Mouse (Mus musculus): ENCODE data around the gene Eif4g3. TPM values are rescaled to one million over a fixed set of nuclear protein-coding genes. Genes with fewer than 3 reads are reported as not detected.

Gene Eif4g3
- total RNA-seq, 2 experiments from 2014 or later: 161 to 164 TPM

DNA sequence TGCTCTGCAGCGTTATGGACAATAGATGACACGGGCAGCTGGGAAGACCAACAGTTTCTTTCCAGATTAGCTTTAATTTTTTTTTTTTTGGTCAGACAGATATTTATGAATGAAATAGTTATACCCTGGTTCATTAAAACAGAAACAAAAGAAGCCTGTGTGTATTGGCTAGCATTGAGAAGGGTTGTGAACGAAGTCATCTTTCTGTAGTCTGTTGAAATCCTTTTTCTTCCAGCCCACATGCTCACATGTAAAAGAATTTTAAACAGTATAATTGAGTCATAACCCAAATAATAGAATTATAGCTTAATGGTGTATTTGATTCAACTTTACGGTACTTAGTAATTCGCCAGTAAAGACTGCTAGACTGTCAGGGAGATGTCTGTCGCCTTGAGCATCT is 28.8 kb downstream of the Eif4g3 start:
- no peak for DNase-seq (ENCODE audit: low spot score in 2 of 2)

DNA sequence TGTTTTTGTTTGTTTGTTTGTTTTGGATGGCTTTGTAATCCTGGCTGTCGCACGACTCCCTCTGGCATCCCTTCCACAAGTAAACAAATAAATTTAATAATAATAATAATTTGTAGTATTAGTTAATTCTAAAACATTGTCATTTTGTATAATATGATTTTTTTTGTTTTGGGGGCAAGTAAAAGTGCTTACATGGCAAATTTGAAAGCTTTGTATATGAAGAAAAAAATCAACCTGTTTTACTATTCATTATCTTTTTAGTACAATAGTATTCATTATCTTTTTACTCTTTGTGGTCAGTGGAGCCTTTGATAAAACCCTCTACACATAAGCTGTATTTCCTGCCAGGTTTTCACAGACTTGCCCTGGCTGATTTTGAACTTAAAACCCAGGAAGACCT is 29.9 kb downstream of the Eif4g3 start:
- no peak for DNase-seq (ENCODE audit: low spot score in 2 of 2)

DNA sequence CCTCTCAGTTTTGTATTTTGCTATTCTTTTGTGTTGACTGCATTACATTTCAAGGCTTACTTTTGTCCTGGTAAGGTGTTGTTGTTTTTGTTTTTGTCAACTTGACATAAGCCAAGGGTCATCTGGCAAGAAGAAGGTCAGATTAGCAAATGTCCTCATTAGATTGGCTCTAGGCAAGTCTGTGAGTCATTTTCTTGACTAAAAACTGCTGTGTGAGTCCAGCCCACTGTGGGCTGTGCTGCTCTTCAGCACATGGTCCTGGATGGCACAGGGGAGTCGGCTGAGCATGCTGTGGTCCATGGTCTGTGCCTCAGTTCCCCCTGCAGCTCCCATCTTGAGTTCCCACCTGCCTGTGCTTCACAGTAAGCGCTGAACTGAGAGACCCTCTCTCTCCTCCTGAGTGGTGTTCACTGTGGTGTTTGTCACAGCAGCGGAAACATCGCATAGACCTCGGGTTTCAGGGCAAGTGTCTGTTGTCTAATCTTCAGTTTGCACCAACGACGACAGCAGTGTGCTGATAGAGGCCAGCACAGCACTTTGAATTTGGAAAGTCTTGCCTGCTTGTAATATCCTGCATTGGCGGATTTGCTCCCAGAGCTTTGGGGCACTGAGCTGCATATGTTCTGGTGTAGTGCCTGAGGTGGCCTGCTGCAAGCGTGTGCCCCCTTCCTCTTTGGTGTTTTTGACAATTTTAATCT is 30.7 kb downstream of the Eif4g3 start:
- DNase-seq (ENCODE audit: low spot score in 2 of 2): no peak

DNA sequence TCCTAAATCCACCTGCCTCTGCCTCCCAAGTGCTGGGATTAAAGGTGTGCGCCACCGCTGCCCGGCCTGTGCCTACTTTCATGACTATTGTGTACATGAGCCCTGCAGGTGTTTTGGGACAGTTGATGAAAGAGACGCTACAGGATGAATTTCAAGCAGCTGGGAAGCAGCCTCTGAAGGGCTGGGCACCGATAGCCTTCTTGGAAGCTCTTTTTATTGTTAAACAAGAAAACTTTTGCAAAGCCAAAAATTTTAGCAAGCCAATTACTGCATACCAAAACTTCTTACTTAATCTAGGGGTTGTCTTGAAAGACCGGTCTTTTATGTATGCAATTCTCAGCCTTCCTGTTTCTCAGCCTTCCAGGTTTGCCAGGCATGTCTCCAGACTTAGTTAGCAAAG is 36.3 kb downstream of the Eif4g3 start:
- no peak for DNase-seq (ENCODE audit: low spot score in 2 of 2)

DNA sequence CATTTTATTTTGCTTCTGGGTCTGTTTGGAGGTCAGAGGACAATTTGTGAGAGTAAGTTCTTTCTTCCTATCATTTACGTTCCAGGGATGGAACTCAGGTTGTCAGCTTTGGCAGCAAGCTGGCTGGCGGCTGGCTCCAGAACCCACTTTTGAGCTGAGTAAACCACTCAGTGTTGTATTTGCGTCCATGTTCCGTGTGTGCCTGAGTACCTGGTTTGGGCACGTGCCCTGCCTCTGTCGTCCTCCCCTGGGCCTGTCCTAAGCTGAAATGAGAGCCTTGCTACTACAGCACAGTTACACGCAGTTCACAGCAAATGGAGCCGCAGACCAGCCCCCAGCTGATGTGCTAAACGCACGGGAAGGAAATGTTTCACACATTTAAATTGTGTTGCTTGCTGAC is 39.0 kb downstream of the Eif4g3 start:
- DNase-seq (ENCODE audit: low spot score in 2 of 2): no peak

DNA sequence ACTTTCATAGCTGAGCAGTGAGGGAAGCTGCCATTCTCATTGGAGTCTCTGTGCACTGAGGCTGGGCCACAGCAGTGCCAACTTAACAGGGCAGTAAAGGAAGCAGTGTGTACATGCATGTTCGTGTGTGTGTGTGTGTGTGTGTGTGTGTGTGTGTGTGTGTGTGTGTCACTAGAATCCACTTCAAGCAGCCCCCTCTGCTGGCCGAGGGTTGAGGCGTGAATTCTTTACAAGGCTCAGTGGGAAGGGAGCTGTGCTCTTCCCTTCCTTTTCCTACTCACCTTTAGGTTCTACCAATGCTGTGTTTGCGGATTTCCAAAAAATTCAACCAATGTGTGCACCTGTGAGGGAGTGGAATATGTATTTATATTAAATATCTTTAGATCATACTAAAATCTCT is 41.0 kb downstream of the Eif4g3 start:
- DNase-seq (ENCODE audit: low spot score in 2 of 2): no peak

DNA sequence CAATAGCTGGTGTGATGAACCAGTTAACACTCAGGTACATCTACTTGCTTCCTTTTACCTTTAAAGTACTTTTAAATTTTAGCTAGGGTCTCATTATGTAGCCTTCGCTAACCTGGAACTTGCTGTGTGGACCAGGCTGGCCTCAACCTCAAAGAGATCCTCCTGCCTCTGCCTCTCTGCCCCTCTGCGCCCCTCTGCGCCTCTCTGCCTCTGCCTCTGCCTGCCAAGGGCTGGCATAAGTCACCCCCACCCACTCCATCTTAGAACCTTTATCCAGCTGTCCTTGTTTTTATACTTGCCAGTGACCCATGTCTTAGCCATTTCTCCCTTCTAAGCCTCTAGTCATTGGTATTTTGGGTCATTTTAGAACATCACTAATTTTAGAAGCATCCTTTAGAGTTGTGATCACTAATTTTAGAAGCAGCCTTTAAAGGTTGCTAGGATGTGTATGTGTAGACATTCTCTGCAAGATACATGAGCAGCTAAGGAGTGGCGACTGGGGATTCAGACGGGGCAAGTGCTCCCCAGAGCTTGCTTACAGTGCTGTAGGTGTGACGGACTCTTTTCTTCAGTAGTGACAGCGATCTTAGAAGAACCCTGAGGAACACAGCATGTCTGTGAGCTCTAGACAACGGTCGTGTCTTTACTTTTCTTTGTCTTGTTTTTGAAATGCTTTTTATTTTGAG is 42.8 kb downstream of the Eif4g3 start:
- no peak for DNase-seq (ENCODE audit: low spot score in 2 of 2)

DNA sequence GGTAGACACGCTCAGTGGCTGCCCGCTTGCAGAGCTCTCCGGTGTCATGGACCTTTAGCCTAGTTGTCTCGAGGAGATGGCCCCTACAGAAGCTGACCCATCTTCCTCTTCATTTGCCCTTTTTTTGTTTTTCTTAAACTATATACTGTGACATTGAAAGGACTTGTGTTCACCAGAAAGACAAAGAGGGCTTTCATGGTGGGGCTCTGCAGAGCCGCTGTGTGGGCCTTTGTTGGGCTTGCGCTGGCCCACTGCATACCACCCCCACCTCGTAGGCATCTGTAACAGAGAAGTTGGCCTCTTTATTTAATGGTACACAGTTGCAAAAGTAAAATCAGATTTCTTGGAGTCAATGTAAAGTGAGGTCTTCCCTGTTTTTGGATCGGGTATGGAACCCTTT is 44.3 kb downstream of the Eif4g3 start:
- no peak for DNase-seq (ENCODE audit: low spot score in 2 of 2)

DNA sequence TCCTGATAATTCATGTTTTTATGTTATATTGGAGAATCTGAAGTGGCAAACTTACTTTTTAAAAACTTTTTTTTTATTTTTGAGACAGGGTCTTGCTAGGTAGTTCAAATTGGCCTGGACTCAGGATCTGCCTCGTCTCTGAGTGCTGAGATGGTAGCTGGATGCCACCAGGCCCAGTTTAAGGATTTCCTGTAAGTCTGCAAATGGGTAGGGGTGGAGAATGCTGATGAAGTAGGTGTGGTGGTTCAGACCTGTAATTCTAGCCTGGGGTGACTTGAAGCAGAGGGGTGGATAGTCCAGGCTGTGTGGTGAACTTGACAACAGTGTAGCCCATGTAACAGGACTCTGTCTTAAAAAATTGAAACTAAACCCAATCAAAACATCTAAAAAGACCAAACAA is 45.1 kb downstream of the Eif4g3 start:
- no peak for DNase-seq (ENCODE audit: low spot score in 2 of 2)

DNA sequence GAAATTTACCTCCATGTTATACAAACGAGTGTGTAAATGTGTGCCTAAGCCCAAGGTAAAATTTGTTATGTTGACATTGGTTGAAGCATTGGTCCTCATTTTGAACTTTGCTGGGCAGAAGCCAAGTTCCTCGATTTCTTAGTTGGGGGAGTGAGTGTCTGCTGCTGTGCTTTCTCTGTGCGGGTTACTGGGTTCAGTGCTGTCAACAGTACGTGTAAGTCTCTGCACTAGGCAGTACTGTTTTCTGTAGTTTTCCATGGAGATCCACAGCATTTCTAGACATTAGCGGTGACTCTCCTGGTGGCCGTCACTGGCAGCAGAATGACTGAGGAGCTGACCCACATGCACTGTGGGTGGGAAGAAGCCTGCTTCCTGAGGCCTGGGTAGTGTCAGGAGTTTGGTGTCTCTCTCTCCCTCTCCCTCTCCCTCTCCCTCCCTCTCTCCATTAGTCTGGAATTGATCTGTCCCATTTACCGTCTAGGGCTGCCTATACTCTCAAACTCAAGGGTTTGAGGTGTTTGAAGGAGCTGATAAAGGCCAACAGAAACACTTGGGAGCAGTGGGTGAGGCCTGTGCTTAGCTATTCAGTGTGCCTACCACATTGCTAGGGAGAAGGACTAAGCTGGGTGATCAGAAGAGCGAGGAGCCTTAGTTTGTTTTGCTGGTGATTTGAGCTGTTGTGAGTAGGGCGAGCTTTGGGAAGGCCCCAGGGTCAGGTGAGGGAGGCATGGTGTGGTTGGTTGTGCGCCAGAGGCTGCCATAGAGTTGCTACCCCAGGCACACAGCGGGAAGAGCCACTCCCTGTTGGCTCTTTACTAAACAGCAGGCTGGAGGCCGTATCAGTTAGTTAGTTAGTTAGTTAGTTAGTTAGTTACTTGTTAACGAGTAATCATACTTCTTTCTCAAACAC is 45.8 kb downstream of the Eif4g3 start:
- no peak for DNase-seq (ENCODE audit: low spot score in 2 of 2)

DNA sequence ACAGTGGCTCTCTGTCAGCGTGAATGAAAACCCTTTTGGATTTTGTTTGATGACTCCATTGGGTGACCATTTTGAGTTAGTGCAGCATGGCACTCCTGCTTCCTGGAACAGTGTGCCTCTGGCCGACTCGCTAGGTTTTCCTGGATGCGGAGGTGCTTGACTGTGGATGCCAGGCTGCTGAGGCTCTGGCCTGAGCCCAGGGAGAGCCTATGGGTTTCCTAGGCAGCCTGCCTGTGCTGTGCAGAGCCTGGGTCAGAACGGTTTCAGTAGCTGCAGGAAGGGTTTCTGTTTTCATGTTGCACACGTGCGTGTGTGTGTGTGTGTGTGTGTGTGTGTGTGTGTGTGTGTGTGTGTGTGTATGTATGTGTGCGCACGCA is 46.4 kb downstream of the Eif4g3 start:
- no peak for DNase-seq (ENCODE audit: low spot score in 2 of 2)

DNA sequence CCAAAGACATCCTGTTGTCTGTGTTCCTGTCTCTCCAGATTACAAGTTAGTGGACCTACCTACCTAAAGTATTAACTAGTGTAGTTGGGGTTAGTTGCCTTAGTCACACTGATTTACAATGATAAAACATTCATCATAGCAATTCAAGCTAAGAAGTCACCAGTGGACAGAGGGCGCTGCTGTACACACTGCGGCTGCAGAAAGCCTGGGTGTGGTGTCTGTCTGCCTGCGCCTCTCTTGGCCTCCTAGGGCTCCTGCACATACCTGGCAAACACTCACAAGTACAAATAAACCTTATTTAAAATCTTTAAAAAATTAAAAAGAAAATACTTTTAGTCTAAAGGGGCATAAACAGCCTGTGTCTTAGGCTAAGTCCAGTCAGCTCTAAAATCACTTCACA is 47.8 kb downstream of the Eif4g3 start:
- DNase-seq (ENCODE audit: low spot score in 2 of 2): no peak

DNA sequence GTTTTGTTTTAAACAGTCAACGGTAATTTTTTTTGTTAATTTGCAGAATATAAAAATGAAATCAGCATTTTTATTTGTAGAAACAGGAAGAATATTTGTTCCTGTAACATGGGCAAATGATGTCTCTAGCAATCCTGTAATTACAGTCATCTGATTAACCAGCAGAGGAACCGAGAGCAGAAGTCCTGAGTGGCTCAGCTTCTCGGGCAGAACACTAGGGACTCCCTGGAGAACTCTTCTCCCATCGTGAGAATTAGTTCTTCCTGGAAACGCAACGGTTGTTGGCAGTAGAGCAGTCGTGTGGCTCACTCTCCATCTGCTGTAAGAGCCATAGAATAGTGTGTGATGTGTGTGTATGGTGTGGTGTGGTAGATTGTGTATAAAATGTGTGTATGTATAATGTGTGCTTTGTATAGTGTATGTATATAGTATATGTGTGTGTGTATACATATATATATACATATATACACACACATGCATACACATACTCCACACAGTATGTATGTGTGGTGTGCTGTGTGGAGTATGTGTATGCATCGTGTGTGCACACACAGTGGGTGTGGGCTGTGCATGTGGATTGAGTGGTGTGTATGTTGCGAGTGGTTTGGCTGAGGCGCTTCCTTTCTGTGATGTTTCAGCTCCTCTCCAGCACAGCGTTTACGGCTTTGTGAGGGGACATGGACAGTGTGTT is 48.9 kb downstream of the Eif4g3 start:
- no peak for DNase-seq (ENCODE audit: low spot score in 2 of 2)

DNA sequence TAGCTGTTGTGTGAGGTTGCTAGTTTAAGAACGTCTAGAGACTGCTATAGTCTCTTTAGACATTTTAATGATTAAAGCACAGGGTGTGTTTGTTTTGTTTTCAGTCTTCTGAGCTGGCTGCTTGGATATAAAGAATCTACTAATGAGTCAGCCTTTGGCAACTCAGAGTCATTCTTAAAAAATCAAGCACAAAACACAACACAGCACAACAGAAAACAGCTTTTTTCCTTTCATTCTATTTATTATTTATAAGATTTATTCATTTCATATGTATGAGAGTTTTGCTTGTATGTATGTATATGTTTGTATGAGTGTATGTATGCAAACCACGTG is 49.4 kb downstream of the Eif4g3 start:
- no peak for DNase-seq (ENCODE audit: low spot score in 2 of 2)

DNA sequence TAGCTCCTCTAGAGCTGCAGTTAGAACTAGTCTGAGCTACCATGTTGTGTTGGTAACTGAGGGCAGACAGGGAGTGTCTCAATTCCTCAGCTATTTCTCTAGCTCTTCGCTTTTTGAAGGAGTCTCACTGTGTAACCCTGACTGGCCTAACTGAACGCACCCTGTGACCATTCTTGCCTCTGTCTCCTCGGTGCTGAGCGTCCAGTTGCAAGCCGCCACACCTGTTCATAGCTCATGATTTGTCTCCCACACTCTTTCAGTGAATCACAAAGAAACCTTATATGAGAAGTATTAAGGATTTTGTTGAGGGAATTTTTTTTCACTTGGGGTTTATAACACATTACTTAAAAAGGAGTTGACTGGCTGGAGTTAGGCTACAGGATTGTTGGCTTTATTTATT is 49.8 kb downstream of the Eif4g3 start:
- DNase-seq (ENCODE audit: low spot score in 2 of 2): no peak

DNA sequence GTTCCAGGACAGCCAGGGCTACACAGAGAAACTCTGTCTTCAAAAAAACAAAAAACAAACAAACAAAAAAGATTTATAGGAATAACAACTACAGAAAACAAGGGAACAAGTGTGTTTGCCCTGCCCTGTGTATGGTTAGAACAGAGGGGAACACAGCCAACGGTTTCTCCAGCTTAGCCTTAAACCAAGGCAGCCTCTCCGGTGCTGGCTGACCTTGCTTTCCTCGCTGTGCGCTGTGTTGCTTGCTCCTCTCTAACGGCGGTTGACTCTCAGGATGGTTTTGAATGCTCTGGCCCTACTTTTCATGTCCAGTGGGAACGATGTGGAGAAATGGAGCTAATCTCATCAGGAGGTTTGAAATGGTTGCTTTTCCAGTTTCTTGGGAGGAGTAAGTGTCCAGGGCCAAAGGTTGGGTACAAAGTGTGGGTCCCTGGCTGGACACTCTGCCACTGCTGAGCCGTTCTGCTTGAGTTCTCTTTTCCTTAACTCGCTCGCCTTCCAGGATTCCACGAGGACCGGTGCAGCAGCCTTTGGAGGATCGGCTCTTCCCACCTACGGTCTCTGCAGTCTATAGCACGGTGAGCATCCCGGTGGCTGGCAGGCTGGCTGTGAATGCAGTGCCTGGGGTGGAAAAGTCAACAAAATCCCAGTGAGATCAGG is 52.1 kb downstream of the Eif4g3 start:
- DNase-seq (ENCODE audit: low spot score in 2 of 2): no peak

DNA sequence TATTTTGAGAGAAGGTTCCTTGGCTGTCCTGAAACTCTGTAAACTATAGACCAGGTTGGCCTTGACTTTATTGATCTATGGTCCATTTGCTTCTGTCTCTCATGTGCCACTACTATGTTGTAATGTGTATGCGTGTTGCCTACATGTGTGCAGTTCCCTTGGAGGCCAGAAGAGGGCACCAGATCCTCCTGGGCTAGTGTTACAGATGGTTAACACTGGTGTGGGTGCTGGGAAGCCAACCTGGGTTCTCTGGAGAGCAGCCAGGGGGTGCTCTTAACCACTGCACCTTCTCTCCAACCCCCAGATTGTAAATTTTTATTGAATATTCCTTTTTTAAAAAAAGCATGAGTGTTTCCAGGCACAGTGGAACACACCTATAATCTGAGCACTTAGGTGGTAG is 53.0 kb downstream of the Eif4g3 start:
- no peak for DNase-seq (ENCODE audit: low spot score in 2 of 2)

DNA sequence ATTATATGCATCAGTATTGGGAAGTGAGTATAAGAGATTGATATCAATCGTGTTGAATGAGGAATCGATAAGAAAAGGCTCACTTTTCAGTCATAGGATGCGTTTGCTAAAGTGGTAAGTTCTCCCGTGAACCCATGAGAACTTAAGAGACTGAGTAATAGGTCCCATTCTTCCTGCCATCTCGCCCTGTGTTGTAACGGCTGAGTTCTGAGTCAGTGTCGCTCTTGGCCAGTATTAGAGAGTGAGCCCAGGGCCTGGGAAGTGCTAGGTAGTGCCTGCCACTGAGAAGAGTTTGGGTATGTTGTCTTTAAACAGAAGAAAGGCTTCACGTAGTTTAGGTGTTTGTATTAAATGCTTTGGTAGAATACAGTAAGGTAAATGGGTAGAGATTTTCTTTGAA is 53.5 kb downstream of the Eif4g3 start:
- no peak for DNase-seq (ENCODE audit: low spot score in 2 of 2)

DNA sequence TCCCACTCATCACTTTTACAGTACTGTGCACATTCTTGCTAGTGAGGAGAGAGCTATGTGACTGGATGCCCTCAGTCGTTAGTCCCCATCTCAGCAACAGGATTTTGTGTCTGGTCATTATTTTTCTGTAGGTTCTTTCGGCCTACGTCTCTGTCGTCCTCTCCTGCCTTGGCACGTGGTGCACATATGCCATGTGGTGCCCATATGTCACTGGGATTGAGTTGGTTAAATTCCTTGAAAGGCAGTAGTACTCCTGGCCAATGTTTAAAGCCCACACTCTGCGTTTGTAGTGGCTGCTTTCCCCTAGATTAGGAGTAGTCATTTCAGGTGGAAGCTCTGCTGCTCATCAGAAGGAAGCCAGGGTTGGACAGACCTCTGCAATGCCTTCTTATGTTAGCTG is 56.7 kb downstream of the Eif4g3 start:
- no peak for DNase-seq (ENCODE audit: low spot score in 2 of 2)

DNA sequence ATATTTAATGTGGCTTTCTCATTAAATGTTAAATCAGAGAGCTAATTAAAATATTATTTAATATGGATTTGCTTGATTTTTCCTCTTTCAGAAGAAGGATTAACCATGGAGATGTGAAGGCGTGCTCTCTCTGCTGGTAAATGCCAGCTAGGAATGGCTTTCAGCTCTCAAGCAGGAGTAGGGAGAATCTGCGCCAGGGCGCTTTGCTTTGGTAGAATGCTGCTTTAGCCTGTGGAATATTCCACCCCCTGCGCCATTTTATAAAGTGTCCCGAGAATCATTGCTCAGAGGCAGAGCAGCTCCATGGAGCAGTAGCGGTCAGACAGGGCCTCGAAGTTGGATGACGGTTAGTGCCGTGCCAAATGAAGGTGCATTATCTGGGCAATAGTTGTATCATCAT is 58.7 kb downstream of the Eif4g3 start:
- no peak for DNase-seq (ENCODE audit: low spot score in 2 of 2)

DNA sequence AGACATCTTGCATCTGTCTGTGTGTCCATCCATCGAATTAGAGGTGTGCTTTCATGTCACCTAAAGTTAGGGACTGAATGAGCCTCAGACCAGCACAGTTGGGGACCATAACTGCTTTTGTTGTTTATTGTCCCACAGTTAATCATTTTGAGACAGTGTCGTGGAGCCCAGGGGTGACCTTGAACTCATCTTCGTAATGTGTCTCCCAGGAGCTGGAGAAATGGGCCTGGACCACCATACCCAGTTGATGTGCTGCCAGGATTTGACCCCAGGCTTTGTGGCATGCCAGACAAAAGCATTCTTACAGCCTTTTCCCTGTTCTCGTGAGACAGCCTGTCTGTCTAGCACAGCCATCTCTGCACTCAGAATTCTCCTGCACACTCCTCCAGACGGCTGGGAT is 63.8 kb downstream of the Eif4g3 start:
- DNase-seq (ENCODE audit: low spot score in 2 of 2): no peak
